Mouse (Mus musculus) midbrain, embryonic 11.5 days (tissue): ENCODE measurements around the gene Ptk7. TPM values are rescaled to one million over a fixed set of nuclear protein-coding genes. Genes with fewer than 3 reads are reported as not detected.

Source experiments
- ATAC-seq: fragments of 200-750 bp; cut with Nextera tagmentation; 2 replicates; pipeline ENCODE4 v1.8.0; 2017; ENCODE audit warnings: moderate TSS enrichment, moderate library complexity; ENCODE audit not compliant: low FRiP score
- DNase-seq: peaks from one replicate; pipeline ENCODE4 v3.0.0; 2015; ENCODE audit warnings: low spot score; ENCODE audit errors: missing footprints
- H3K27ac ChIP-seq: fragments of 300-500 bp; sonication (generic); 2 replicates; pipeline ENCODE4 v1.5.1; 2014; ENCODE audit warnings: low read depth, low read length
- H3K27me3 ChIP-seq: fragments of 300-500 bp; sonication (generic); 2 replicates; pipeline ENCODE4 v1.6.1; 2014; ENCODE audit warnings: mild to moderate bottlenecking, low read length, moderate library complexity, mixed read lengths; ENCODE audit not compliant: control insufficient read depth, insufficient read depth
- H3K36me3 ChIP-seq: fragments of 300-500 bp; sonication (generic); 2 replicates; pipeline ENCODE4 v1.6.1; 2014; ENCODE audit warnings: mild to moderate bottlenecking, low read length, moderate library complexity, mixed read lengths; ENCODE audit not compliant: control insufficient read depth, insufficient read depth
- H3K4me1 ChIP-seq: fragments of 300-500 bp; sonication (generic); 2 replicates; pipeline ENCODE4 v1.6.1; 2014; ENCODE audit warnings: low read length; ENCODE audit not compliant: control insufficient read depth, insufficient read depth
- H3K4me2 ChIP-seq: fragments of 300-500 bp; sonication (generic); 2 replicates; pipeline ENCODE4 v1.6.1; 2014; ENCODE audit warnings: mild to moderate bottlenecking, moderate library complexity
- H3K4me3 ChIP-seq: fragments of 300-500 bp; sonication (generic); 2 replicates; pipeline ENCODE4 v1.5.1; 2014; ENCODE audit warnings: low read depth, low read length
- H3K9ac ChIP-seq: fragments of 300-500 bp; sonication (generic); 2 replicates; pipeline ENCODE4 v1.6.1; 2014; ENCODE audit warnings: low read length
- H3K9me3 ChIP-seq: fragments of 300-500 bp; sonication (generic); 2 replicates; pipeline ENCODE4 v1.6.1; 2016; ENCODE audit warnings: low read length; ENCODE audit not compliant: control insufficient read depth
- WGBS: fragments of 180-500 bp; shearing (Covaris S2); extraction: QIAGEN DNeasy Blood & Tissue Kit; methylation state at CpG from one replicate; pipeline ENCODE4 v1.1.7; 2014; 5-methylcytosine and 5-hydroxymethylcytosine counted together
- polyA plus RNA-seq: library from polyadenylated mRNA; unstranded; fragments of >200 nt; fragmentation: Nextera tagmentation; extraction: Ambion mirVana; gene quantifications from 2 replicates; pipeline ENCODE4 v1.2.1, GENCODE M21; 2014

Ptk7 gene
- polyA plus RNA-seq, 1 experiment from 2014 or later = 19.5 TPM

DNA sequence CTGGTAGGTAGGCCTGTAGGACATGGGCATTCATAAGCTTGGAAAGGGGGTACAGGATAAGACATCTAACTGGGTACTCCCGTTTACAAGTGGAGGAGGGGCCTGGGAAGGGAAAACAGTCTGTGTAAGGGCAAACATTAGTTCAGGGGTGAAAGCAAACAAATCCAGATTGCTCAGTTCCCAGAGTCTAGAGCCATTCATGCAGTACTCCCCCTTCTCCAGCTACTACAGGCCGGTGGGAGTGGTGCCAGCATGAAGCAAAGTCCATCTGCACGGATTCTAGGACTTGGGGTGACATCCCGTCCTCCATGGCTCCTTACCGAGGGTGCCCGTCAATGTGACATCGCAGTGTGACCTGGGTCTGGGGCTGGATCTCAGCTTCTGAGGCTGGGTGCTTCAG lies 38.9 kb downstream of the Ptk7 start:
- Histone ChIP-seq H3K36me3 (peaks cover 6% of the 10 kb centered on the region), H3K4me1 (peaks cover 2% of the 10 kb centered on the region; the same call in 1 of the 2 replicates), H3K9ac (no peak overlapping the region), H3K4me2 (no peak overlapping the region), H3K27ac (no peak overlapping the region), H3K4me3 (no peak overlapping the region), H3K9me3 (no peaks in the 10 kb centered on the region), H3K27me3 (no peaks in the 10 kb centered on the region)
- ATAC-seq (no peak), DNase-seq (no peak)
- 89% methylated on average over 7 of the region's 7 CpGs for WGBS

- no peak for DNase-seq
- ATAC-seq = no peak
- no peak overlapping the region for H3K27ac ChIP-seq
- no peak overlapping the region for H3K9ac ChIP-seq
- no peaks in the 10 kb centered on the region for H3K9me3 ChIP-seq
- 94% methylated on average over 16 of the region's 16 CpGs for WGBS
- no peaks in the 10 kb centered on the region for H3K4me1 ChIP-seq
- peaks cover 6% of the 10 kb centered on the region for H3K36me3 ChIP-seq
- H3K27me3 ChIP-seq = no peaks in the 10 kb centered on the region
- H3K4me2 ChIP-seq = no peak overlapping the region
- no peak overlapping the region for H3K4me3 ChIP-seq
Observed at GRCm38 (mm10) chr17:46589635-46590314, 39.5 kb downstream of the Ptk7 start.

- peaks cover 6% of the 10 kb centered on the region for H3K36me3 ChIP-seq
- 94% methylated on average over 6 of the region's 6 CpGs for WGBS
- H3K27me3 ChIP-seq = no peaks in the 10 kb centered on the region
- no peak overlapping the region for H3K27ac ChIP-seq
- no peak overlapping the region for H3K4me2 ChIP-seq
- no peak overlapping the region for H3K9ac ChIP-seq
- ATAC-seq = no peak
- no peak for DNase-seq
- H3K4me3 ChIP-seq = no peak overlapping the region
- no peaks in the 10 kb centered on the region for H3K4me1 ChIP-seq
- H3K9me3 ChIP-seq = no peaks in the 10 kb centered on the region
Observed at GRCm38 (mm10) chr17:46588913-46589312, 40.4 kb downstream of the Ptk7 start.

DNA sequence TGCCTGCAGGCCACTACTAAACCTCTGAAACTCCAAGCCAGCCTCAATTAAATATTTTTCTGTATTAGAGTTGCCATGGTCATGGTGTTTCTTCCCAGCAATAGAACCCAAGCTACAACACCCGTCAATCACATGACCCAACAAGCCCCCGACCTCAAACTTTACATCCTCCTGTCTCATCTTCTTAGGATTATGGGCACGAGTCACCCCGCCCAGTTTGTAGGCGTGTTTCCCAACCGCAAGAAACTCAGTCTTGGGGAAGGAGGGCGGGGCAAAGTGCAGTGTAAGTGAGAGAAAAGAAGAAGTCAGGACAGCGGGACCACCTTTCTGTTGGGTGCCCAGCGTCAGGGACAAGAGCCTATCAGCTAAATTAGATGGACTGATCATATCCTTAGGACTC lies 41.1 kb downstream of the Ptk7 start:
- WGBS = 87% methylated on average over 9 of the region's 9 CpGs
- DNase-seq (no peak), ATAC-seq (no peak)
- Histone ChIP-seq H3K9me3 (no peaks in the 10 kb centered on the region), H3K27ac (no peak overlapping the region), H3K4me3 (no peak overlapping the region), H3K36me3 (peaks cover 6% of the 10 kb centered on the region), H3K4me2 (no peak overlapping the region), H3K9ac (no peak overlapping the region), H3K4me1 (no peaks in the 10 kb centered on the region), H3K27me3 (no peaks in the 10 kb centered on the region)

DNA sequence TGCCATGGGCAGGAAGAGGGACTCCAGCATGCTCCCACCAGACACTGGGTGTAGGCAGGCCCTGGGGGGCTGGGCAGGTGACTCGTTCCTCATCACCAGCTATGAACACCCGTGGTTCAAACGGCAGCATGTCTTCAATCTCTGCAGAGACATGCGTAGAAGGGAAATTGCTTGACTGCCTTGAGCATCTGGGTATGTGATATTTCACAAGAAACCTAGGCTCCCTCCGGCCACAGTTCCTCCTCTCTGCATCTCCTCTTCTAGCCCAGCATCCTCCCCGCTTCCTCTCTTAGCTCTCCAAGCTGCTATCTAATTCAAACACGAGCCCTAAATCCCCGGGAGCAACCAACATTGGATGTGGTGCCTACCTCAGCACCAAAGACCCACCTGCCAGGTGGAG lies 43.0 kb downstream of the Ptk7 start:
- Histone ChIP-seq H3K4me1 (no peaks in the 10 kb centered on the region), H3K36me3 (peaks cover 6% of the 10 kb centered on the region), H3K4me3 (no peak overlapping the region), H3K27me3 (no peaks in the 10 kb centered on the region), H3K27ac (no peak overlapping the region), H3K9me3 (no peaks in the 10 kb centered on the region), H3K9ac (no peak overlapping the region), H3K4me2 (no peak overlapping the region)
- DNase-seq (no peak), ATAC-seq (no peak)
- 96% methylated on average over 8 of the region's 8 CpGs for WGBS

- H3K36me3 ChIP-seq = peaks cover 17% of the 10 kb centered on the region
- 85% methylated on average over 5 of the region's 5 CpGs for WGBS
Observed at GRCm38 (mm10) chr17:46578650-46579049, 50.7 kb downstream of the Ptk7 start.

GRCm38 (mm10) chr17:46576070-46576469 lies 53.2 kb downstream of the Ptk7 start:
- H3K4me3 ChIP-seq = no peak overlapping the region
- no peak overlapping the region for H3K9ac ChIP-seq
- no peaks in the 10 kb centered on the region; the same call in 1 of the 2 replicates for H3K9me3 ChIP-seq
- no peaks in the 10 kb centered on the region for H3K4me1 ChIP-seq
- no peak overlapping the region for H3K4me2 ChIP-seq
- H3K36me3 ChIP-seq = peaks cover 17% of the 10 kb centered on the region
- no peak for ATAC-seq
- 89% methylated on average over 13 of the region's 13 CpGs for WGBS
- H3K27me3 ChIP-seq = no peaks in the 10 kb centered on the region
- no peak for DNase-seq
- no peak overlapping the region for H3K27ac ChIP-seq

More at GRCm38 (mm10) chr17:46578650-46579049, 50.7 kb downstream of the Ptk7 start:
- Histone ChIP-seq H3K9me3 (no peaks in the 10 kb centered on the region; the same call in 1 of the 2 replicates), H3K9ac (no peak overlapping the region), H3K4me2 (no peak overlapping the region), H3K4me3 (no peak overlapping the region), H3K27ac (no peak overlapping the region), H3K27me3 (no peaks in the 10 kb centered on the region), H3K4me1 (no peaks in the 10 kb centered on the region)
- ATAC-seq (no peak), DNase-seq (no peak)

DNA sequence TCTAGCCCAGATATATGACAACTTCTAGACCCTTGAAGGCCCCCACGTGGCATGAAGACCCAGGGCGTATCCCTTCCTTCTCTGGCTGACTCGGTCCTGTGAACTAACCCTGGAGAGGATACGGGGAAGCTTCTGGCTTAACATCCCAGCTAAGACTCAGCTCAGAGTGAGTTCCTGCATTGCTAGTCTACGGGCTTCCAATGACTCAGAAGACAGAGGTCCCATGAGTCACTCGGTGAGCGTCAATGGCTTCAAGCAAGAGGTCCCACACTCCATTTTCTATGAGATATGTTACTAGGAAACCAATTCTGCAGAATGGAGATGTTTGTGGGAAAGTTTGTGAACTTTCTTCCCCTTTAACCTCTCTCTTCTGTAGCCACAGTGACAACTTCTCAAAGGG lies 54.8 kb downstream of the Ptk7 start:
- ATAC-seq (no peak), DNase-seq (no peak)
- peaks cover 20% of the 10 kb centered on the region for H3K36me3 ChIP-seq
- no peaks in the 10 kb centered on the region for H3K27me3 ChIP-seq
- H3K4me1 ChIP-seq = no peaks in the 10 kb centered on the region
- H3K27ac ChIP-seq = no peak overlapping the region
- H3K9ac ChIP-seq = no peak overlapping the region
- H3K4me2 ChIP-seq = no peak overlapping the region
- 93% methylated on average over 7 of the region's 7 CpGs for WGBS
- H3K9me3 ChIP-seq = no peaks in the 10 kb centered on the region
- H3K4me3 ChIP-seq = no peak overlapping the region

GRCm38 (mm10) chr17:46571005-46571404 lies 58.3 kb downstream of the Ptk7 start:
- no peak overlapping the region for H3K4me2 ChIP-seq
- H3K4me1 ChIP-seq = no peaks in the 10 kb centered on the region
- no peak overlapping the region for H3K9ac ChIP-seq
- H3K9me3 ChIP-seq = no peaks in the 10 kb centered on the region
- WGBS = 92% methylated on average over 11 of the region's 11 CpGs
- no peak overlapping the region for H3K27ac ChIP-seq
- H3K36me3 ChIP-seq = peaks cover 9% of the 10 kb centered on the region
- no peak overlapping the region for H3K4me3 ChIP-seq
- DNase-seq (no peak), ATAC-seq (no peak)
- H3K27me3 ChIP-seq = no peaks in the 10 kb centered on the region
